Mouse (Mus musculus) lung, adult 2 months (tissue): Measurements from ENCODE around the gene Gm11639.

ENCODE experiments used
- CTCF ChIP-seq: fragments of 200-500 bp; IDR thresholded peaks from 2 replicates; pipeline ENCODE4 v1.5.1; 2011; ENCODE audit warnings: mild to moderate bottlenecking, low read length, control low read depth; ENCODE audit not compliant: insufficient read depth
- POLR2A ChIP-seq: fragments of 200-500 bp; IDR thresholded peaks from 2 replicates; pipeline ENCODE4 v1.6.1; 2011; ENCODE audit warnings: low read depth, mild to moderate bottlenecking, control low read depth, low read length, borderline replicate concordance; ENCODE audit errors: extremely low read depth

GRCm38 (mm10) chr11:105152357-105152899, 466.9 kb downstream of the Gm11639 start:
- TF ChIP-seq CTCF (no peak), POLR2A (no peak)
